Mouse (Mus musculus) midbrain, postnatal 0 days (tissue): Measurements from ENCODE around the gene Vcp. TPM values are rescaled to one million over a fixed set of nuclear protein-coding genes. Genes with fewer than 3 reads are reported as not detected.

Experiments
- ATAC-seq: fragments of 200-750 bp; cut with Nextera tagmentation; 2 replicates; pipeline ENCODE4 v1.8.0; 2017; ENCODE audit warnings: moderate number of reproducible peaks, mild to moderate bottlenecking, moderate TSS enrichment, moderate library complexity; ENCODE audit not compliant: low FRiP score
- DNase-seq: peaks from one replicate; pipeline ENCODE4 v3.0.0-alpha.2; 2015; ENCODE audit warnings: low spot score
- H3K27ac ChIP-seq: fragments of 300-500 bp; sonication (generic); 2 replicates; pipeline ENCODE4 v1.5.1; 2014; ENCODE audit warnings: low read depth, mild to moderate bottlenecking, low read length, mixed read lengths
- H3K27me3 ChIP-seq: fragments of 300-500 bp; sonication (generic); 2 replicates; pipeline ENCODE4 v1.6.1; 2014; ENCODE audit warnings: low read length, control low read depth, mixed read lengths; ENCODE audit not compliant: insufficient read depth
- H3K36me3 ChIP-seq: fragments of 300-500 bp; sonication (generic); 2 replicates; pipeline ENCODE4 v1.6.1; 2014; ENCODE audit warnings: low read length, control low read depth, mixed read lengths; ENCODE audit not compliant: insufficient read depth
- H3K4me1 ChIP-seq: fragments of 300-500 bp; sonication (generic); 2 replicates; pipeline ENCODE4 v1.6.1; 2014; ENCODE audit warnings: mild to moderate bottlenecking, control low read depth, antibody characterized with exemption, low read length, mixed read lengths; ENCODE audit not compliant: insufficient read depth
- H3K4me2 ChIP-seq: fragments of 300-500 bp; sonication (generic); 2 replicates; pipeline ENCODE4 v1.6.1; 2014; ENCODE audit warnings: low read depth, mild to moderate bottlenecking, low read length, mixed read lengths; ENCODE audit not compliant: poor library complexity, severe bottlenecking
- H3K4me3 ChIP-seq: fragments of 300-500 bp; sonication (generic); 2 replicates; pipeline ENCODE4 v1.5.1; 2014; ENCODE audit warnings: low read depth, mild to moderate bottlenecking, low read length, moderate library complexity
- H3K9ac ChIP-seq: fragments of 300-500 bp; sonication (generic); replicated peaks from 2 replicates; pipeline ENCODE4 v1.6.1; 2014; ENCODE audit warnings: mild to moderate bottlenecking, low read length, moderate library complexity, mixed read lengths; ENCODE audit not compliant: poor library complexity, severe bottlenecking
- H3K9me3 ChIP-seq: fragments of 300-500 bp; sonication (generic); 2 replicates; pipeline ENCODE4 v1.6.1; 2016; ENCODE audit warnings: low read length, control low read depth
- CTCF ChIP-seq: IDR thresholded peaks from 2 replicates; pipeline ENCODE4 v1.5.1; 2016; ENCODE audit warnings: antibody characterized with exemption, mild to moderate bottlenecking
- WGBS: fragments of 180-500 bp; shearing (Covaris S2); extraction: QIAGEN DNeasy Blood & Tissue Kit; methylation state at CpG from one replicate; pipeline ENCODE4 v1.1.7; 2014; 5-methylcytosine and 5-hydroxymethylcytosine counted together
- polyA plus RNA-seq: library from polyadenylated mRNA; unstranded; fragments of >200 nt; fragmentation: Nextera tagmentation; extraction: Ambion mirVana; gene quantifications from 2 replicates; pipeline ENCODE4 v1.2.1, GENCODE M21; 2015
- total RNA-seq: library from RNA; depleted of rRNA; stranded (reverse); fragments of >200 nt; gene quantifications from 2 replicates; pipeline ENCODE4 v1.2.3, GENCODE M21; 2014

The Vcp gene
- total and polyA plus RNA-seq, 2 experiments from 2014 or later = 192 to 464 TPM

DNA sequence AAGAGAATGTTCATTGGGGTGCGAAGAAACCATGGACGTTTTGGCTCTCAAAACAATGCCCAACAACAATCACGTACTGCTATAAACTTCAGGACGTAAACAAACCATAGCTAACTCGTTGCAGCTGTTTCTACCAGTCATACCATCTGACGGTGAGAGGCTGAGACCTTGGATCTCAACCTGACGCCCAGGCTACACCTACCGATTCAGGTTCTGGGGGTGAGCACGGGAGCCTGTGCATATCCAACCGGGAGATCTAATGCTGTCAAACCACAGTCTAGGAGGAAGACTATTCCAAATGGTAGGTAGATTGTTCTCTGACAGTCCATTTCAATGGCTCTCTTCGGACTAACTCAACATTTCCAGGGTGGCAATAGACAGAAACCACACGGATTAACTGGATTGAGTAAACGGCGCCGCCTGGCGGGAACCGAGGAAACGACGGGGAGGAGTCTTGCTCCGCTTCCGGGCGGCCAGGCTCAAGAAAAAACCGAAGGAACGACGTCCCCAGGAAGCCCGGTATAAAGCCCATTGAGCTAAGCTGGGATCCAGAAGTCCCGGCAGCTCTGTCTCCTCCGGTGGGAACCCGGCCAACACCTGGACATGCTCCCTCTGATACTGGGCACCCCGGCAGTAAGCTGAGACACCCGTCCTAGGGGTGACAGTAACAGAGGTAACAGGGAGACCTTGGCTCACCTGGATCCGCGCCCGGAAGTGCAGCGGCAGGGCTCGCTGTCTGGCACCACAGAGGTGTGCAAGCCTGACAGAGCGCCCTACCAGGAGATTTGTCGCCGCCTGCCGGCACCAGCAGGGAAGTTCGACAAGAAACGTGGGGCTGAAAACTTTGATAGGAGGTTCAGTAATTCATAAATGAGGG is 25.0 kb upstream of the Vcp start, which contains the start of gene Pigo:
Gene Pigo, minus strand, starts transcription at position 736 of the 877 bp plus-strand sequence.
- Histone ChIP-seq H3K27ac (peak within 1 kb of the TSS; percentile 91), H3K4me3 (peak within 1 kb of the TSS; percentile 56), H3K9me3 (no peaks in the 10 kb centered on the region), H3K4me1 (peaks cover 9% of the 10 kb centered on the region), H3K4me2 (peak within 1 kb of the TSS; percentile 69), H3K27me3 (no peaks in the 10 kb centered on the region), H3K9ac (peak within 1 kb of the TSS; percentile 57), H3K36me3 (peaks cover 49% of the 10 kb centered on the region)
- DNase-seq = peak; percentile 97
- 8% methylated on average over 42 of the region's 42 CpGs for WGBS
- ATAC-seq = peak; percentile 91
- TF ChIP-seq CTCF = peak; percentile 86

DNA sequence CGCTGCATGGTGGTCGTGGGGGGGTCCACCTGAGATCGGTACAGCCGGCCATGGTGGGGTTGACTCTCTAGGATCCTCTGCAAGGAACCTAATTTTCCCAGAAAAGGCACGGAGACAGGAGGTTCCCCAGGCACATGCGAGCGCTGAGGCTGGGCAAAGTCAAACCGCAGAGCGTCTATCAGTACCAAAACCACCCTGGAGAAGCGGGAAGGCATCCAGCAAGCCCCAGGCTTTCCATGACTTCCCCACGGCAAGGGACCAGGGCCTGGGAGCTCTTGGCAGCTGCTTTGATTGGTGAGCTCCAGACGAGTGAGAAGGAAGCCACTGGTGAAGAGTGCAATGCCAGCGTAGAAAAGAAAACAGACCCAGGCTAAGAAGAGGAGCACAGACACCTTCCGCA is 24.4 kb upstream of the Vcp start:
- Histone ChIP-seq H3K36me3 (peaks cover 53% of the 10 kb centered on the region), H3K27ac (peak overlapping the region; percentile 91), H3K4me2 (peak overlapping the region; percentile 69), H3K4me3 (peak overlapping the region; percentile 56), H3K9me3 (no peaks in the 10 kb centered on the region), H3K27me3 (no peaks in the 10 kb centered on the region), H3K9ac (peak overlapping the region; percentile 57; the same call in 1 of the 2 replicates), H3K4me1 (peaks cover 8% of the 10 kb centered on the region)
- ATAC-seq (no peak), DNase-seq (no peak)
- 79% methylated on average over 14 of the region's 14 CpGs for WGBS
- TF ChIP-seq CTCF = no peak

DNA sequence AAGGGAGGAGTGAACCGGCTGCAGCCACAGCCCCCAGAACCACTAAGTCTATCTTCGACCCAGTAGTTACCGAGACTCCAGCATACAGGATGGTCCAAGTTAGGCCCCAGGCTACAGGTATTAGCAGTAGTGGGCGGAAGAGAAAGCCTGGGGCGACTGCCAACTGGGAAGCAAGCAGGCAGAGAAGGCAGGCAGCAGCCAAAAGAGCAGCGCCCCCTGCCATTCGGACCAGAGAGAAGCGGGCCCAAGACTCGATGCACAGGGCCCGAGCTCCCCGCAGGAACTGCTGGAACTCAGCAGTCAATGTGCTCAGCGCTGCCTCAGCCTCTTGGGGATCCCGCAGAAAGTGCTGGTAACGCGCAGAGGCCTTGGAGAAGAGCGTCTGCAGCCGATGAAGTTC is 21.0 kb upstream of the Vcp start:
- ATAC-seq = no peak
- Histone ChIP-seq H3K27me3 (no peaks in the 10 kb centered on the region), H3K36me3 (peaks cover 55% of the 10 kb centered on the region), H3K4me3 (no peak overlapping the region), H3K9ac (no peak overlapping the region), H3K4me1 (peaks cover 8% of the 10 kb centered on the region), H3K4me2 (no peak overlapping the region), H3K27ac (no peak overlapping the region), H3K9me3 (no peaks in the 10 kb centered on the region)
- no peak for TF ChIP-seq CTCF
- 71% methylated on average over 17 of the region's 17 CpGs for WGBS
- no peak for DNase-seq

- H3K9ac ChIP-seq = no peak overlapping the region
- no peak overlapping the region for H3K27ac ChIP-seq
- no peak overlapping the region for H3K4me2 ChIP-seq
- H3K4me1 ChIP-seq = peaks cover 8% of the 10 kb centered on the region
- no peaks in the 10 kb centered on the region for H3K27me3 ChIP-seq
- 88% methylated on average over 16 of the region's 16 CpGs for WGBS
- DNase-seq = no peak
- no peak overlapping the region for H3K4me3 ChIP-seq
- ATAC-seq = no peak
- H3K36me3 ChIP-seq = peaks cover 55% of the 10 kb centered on the region
- no peaks in the 10 kb centered on the region for H3K9me3 ChIP-seq
- no peak for TF ChIP-seq CTCF
These were observed 20.6 kb upstream of the Vcp start for GRCm38 (mm10) chr4:43020876-43021275.

GRCm38 (mm10) chr4:43019641-43020465 is 19.5 kb upstream of the Vcp start:
- Histone ChIP-seq H3K27me3 (no peaks in the 10 kb centered on the region), H3K9me3 (no peaks in the 10 kb centered on the region), H3K36me3 (peaks cover 55% of the 10 kb centered on the region), H3K27ac (no peak overlapping the region), H3K4me3 (no peak overlapping the region), H3K9ac (no peak overlapping the region), H3K4me1 (peaks cover 8% of the 10 kb centered on the region), H3K4me2 (no peak overlapping the region)
- 92% methylated on average over 23 of the region's 23 CpGs for WGBS
- DNase-seq (no peak), ATAC-seq (no peak)
- no peak for TF ChIP-seq CTCF
